ENCODE assay signal across 8 mouse cellular contexts in genomic region chr12:101912626-101913490, GRCm38 (mm10). TPM values are rescaled to one million over a fixed set of nuclear protein-coding genes. Genes with fewer than 3 reads are reported as not detected.
DNase-seq lines count a peak whose midpoint lies in the region; ATAC-seq and TF ChIP-seq lines count a peak whose summit lies in the region.

Trip11 (minus strand) TSS chr12:101913267.

- peak; percentile 70 for TF ChIP-seq POLR2A in olfactory bulb, adult 2 months (IDR thresholded peaks at IDR 0.05; ENCODE audit: insufficient read depth, low read depth, low read length)

- H3K4me2 ChIP-seq in lung, embryonic 15.5 days = peak within 1 kb of the TSS; percentile 78

- peak within 1 kb of the TSS; percentile 98 for H3K9ac ChIP-seq in lung, embryonic 15.5 days

- H3K9me3 ChIP-seq in hindbrain, embryonic 10.5 days = no peaks in the 10 kb centered on the region
- no peaks in the 10 kb centered on the region for H3K9me3 ChIP-seq in lung, embryonic 15.5 days

- under 1% methylated on average over 69 of the region's 69 CpGs for WGBS in hindbrain, embryonic 10.5 days
- under 1% methylated on average over 69 of the region's 69 CpGs for WGBS in lung, embryonic 15.5 days
- WGBS in olfactory bulb, adult 2 months = under 1% methylated on average over 69 of the region's 69 CpGs

- H3K36me3 ChIP-seq in hindbrain, embryonic 10.5 days = peaks cover 16% of the 10 kb centered on the region
- peaks cover 13% of the 10 kb centered on the region for H3K36me3 ChIP-seq in lung, embryonic 15.5 days

- DNase-seq in MN1 (ENCODE audit: low spot score) = peak; percentile 87
- peak; percentile 89 for DNase-seq in cerebellum, adult 8-10 months
- peak; percentile 85 for DNase-seq in hindbrain, embryonic 10.5 days (ENCODE audit: low spot score)
- DNase-seq in layer of hippocampus, adult 9-10 months (ENCODE audit: low spot score) = peak; percentile 65
- DNase-seq in thymus, adult 18-20 months = peak; percentile 80 to 87

- peak; percentile 95 for ATAC-seq in frontal cortex, adult (ENCODE audit: low TSS enrichment)
- ATAC-seq in lung, embryonic 15.5 days (ENCODE audit: borderline replicate concordance, extremely low read depth, low FRiP score, low TSS enrichment) = peak; percentile 97

- H3K27ac ChIP-seq in hindbrain, embryonic 10.5 days = peak within 1 kb of the TSS; percentile 93
- H3K27ac ChIP-seq in lung, embryonic 15.5 days = peak within 1 kb of the TSS; percentile 92
- peak within 1 kb of the TSS; percentile 42 for H3K27ac ChIP-seq in olfactory bulb, adult 2 months (ENCODE audit: insufficient read depth, low read depth, low read length)

- TF ChIP-seq CTCF in olfactory bulb, adult 2 months (IDR thresholded peaks at IDR 0.05; ENCODE audit: insufficient read depth, low read depth, low read length) = no peak

- peak within 1 kb of the TSS; percentile 95 for H3K4me3 ChIP-seq in hindbrain, embryonic 10.5 days
- peak within 1 kb of the TSS; percentile 95 for H3K4me3 ChIP-seq in lung, embryonic 15.5 days
- peak within 1 kb of the TSS; percentile 79 for H3K4me3 ChIP-seq in olfactory bulb, adult 2 months (ENCODE audit: insufficient read depth, low read depth, low read length)

- no peaks in the 10 kb centered on the region for H3K27me3 ChIP-seq in hindbrain, embryonic 10.5 days (ENCODE audit: insufficient read depth, poor library complexity, severe bottlenecking)
- H3K27me3 ChIP-seq in lung, embryonic 15.5 days = no peaks in the 10 kb centered on the region

- H3K4me1 ChIP-seq in hindbrain, embryonic 10.5 days (replicated peaks) = peaks cover 21% of the 10 kb centered on the region
- peaks cover 19% of the 10 kb centered on the region for H3K4me1 ChIP-seq in lung, embryonic 15.5 days
- 0 out of 2 replicates have a peak, but pooled peaks cover 5% of the 10 kb centered on the region for H3K4me1 ChIP-seq in olfactory bulb, adult 2 months (ENCODE audit: control insufficient read depth, insufficient read depth, low read length)

RNA-seq across cellular contexts. Expression of gene Trip11, which starts in this region (rescaled TPM):
- polyA plus RNA-seq in hindbrain, embryonic 10.5 days (2016; fragmentation: Nextera tagmentation; extraction: Ambion mirVana) = 16.4 and 18.2 TPM in 2 replicates
- polyA plus RNA-seq in lung, embryonic 15.5 days (2015; fragmentation: Nextera tagmentation; extraction: Ambion mirVana) = 29.8 and 32.4 TPM in 2 replicates
- not detected in 2 replicates for polyA plus RNA-seq in olfactory bulb, adult 2 months (2012; ENCODE audit: insufficient read depth, insufficient read length, low replicate concordance, missing spikeins)

Comparison
In these comparisons a context has a peak if more than half of its experiments do, and no peak if none do; other contexts are left out.
1. Peak in every context shown above with its lines: DNase-seq, ATAC-seq, H3K4me3 ChIP-seq and H3K27ac ChIP-seq.
2. H3K27ac ChIP-seq: peak in every context shown above with its lines; median percentile 93 in hindbrain, embryonic 10.5 days; 92 in lung, embryonic 15.5 days; 42 in olfactory bulb, adult 2 months.